Mouse (Mus musculus) liver, adult 2 months (tissue): ENCODE data around the gene Fkbp4.

Source experiments
- CTCF ChIP-seq: fragments of 200-500 bp; IDR thresholded peaks from 2 replicates; pipeline ENCODE4 v1.5.1; 2011; ENCODE audit warnings: low read depth, low read length, control low read depth
- POLR2A ChIP-seq: fragments of 200-500 bp; IDR thresholded peaks from 2 replicates; pipeline ENCODE4 v1.6.1; 2011; ENCODE audit warnings: low read length, control low read depth; ENCODE audit not compliant: insufficient read depth; ENCODE audit errors: extremely low read depth

GRCm38 (mm10) chr6:128385026-128385425, 53.5 kb downstream of the Fkbp4 start:
- TF ChIP-seq POLR2A = no peak
- no peak for TF ChIP-seq CTCF
